Mouse (Mus musculus) testis, adult 2 months (tissue): ENCODE measurements around the gene Srp72. TPM values are rescaled to one million over a fixed set of nuclear protein-coding genes. Genes with fewer than 3 reads are reported as not detected.
A peak's percentile ranks its signal among the peaks of the same experiment; 100 is the strongest.

Source experiments
- H3K27ac ChIP-seq: fragments of 200-500 bp; 2 replicates; pipeline ENCODE4 v1.5.1; 2012; ENCODE audit warnings: low read depth, low read length; ENCODE audit not compliant: control insufficient read depth, insufficient read depth
- H3K27me3 ChIP-seq: fragments of 200-500 bp; 2 replicates; pipeline ENCODE4 v1.6.1; 2012; ENCODE audit warnings: mild to moderate bottlenecking, low read length, moderate library complexity; ENCODE audit not compliant: control insufficient read depth, insufficient read depth
- H3K36me3 ChIP-seq: fragments of 200-500 bp; 2 replicates; pipeline ENCODE4 v1.6.1; 2012; ENCODE audit warnings: mild to moderate bottlenecking, low read length; ENCODE audit not compliant: control insufficient read depth, insufficient read depth
- H3K4me1 ChIP-seq: fragments of 200-500 bp; 2 replicates; pipeline ENCODE4 v1.6.1; 2012; ENCODE audit warnings: low read length; ENCODE audit not compliant: control insufficient read depth, insufficient read depth
- H3K4me3 ChIP-seq: fragments of 200-500 bp; 2 replicates; pipeline ENCODE4 v1.5.1; 2012; ENCODE audit warnings: low read depth, mild to moderate bottlenecking, low read length, moderate library complexity, mixed read lengths; ENCODE audit not compliant: control insufficient read depth
- CTCF ChIP-seq: fragments of 200-500 bp; IDR thresholded peaks from 2 replicates; pipeline ENCODE4 v1.5.1; 2012; ENCODE audit warnings: low read depth, mild to moderate bottlenecking, inconsistent platforms, low read length, moderate library complexity; ENCODE audit not compliant: control insufficient read depth, insufficient read depth, insufficient replicate concordance
- POLR2A ChIP-seq: fragments of 200-500 bp; IDR thresholded peaks from 2 replicates; pipeline ENCODE4 v1.6.1; 2012; ENCODE audit warnings: low read depth, mild to moderate bottlenecking, inconsistent platforms, low read length, moderate library complexity; ENCODE audit not compliant: control insufficient read depth
- polyA plus RNA-seq: library from polyadenylated mRNA; depleted of rRNA; stranded (reverse); fragments of >200 nt; gene quantifications from 2 replicates; pipeline ENCODE4 v1.2.3, GENCODE M21; 2012; rRNA removed

Srp72 gene
- polyA plus RNA-seq = 45.3 and 56.2 TPM in 2 replicates

- peaks cover 6% of the 10 kb centered on the region for H3K36me3 ChIP-seq
These were observed at the start of gene Srp72 for GRCm38 (mm10) chr5:76974554-76975285. Srp72 (plus strand) TSS chr5:76974683.

DNA sequence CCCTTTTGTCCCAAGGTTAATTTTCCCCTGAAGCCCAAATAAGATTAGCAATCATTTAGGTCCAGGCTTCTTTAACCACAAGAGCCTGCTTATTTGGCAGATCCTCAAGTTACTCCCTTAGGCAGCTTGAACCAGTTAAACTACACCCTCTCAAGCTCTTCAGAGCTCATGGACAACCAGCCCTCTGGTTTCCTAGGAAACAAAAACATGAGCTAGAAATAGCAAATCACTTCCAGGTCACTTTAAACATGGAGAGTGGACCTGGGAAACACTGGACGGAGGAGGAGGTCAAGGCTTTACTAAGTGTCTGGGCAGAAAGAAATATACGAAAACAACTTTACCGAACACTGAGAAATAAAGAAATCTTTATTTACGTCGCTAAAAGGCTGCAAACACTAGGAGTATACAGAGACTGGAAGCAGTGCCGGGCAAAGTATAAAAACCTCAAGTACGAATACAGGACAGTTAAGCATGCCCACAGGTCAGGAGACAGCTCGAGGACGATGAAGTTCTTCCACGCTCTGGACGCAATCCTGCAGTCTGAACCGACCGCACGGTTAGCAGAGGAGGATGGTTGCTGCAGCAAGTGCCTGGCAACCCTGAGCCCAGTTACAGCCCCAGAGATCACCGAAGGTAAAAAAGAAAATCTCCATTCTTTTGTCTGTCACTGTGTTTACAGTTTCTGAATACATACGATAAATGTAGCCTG lies 46.2 kb upstream of the Srp72 start:
- no peaks in the 10 kb centered on the region for H3K27me3 ChIP-seq
- no peaks in the 10 kb centered on the region for H3K4me1 ChIP-seq
- no peak for TF ChIP-seq POLR2A
- no peak for TF ChIP-seq CTCF
- no peak overlapping the region for H3K4me3 ChIP-seq
- H3K27ac ChIP-seq = peak overlapping the region; percentile 61
- no peaks in the 10 kb centered on the region for H3K36me3 ChIP-seq

More at GRCm38 (mm10) chr5:76974554-76975285, at the start of gene Srp72:
- Histone ChIP-seq H3K4me1 (peaks cover 2% of the 10 kb centered on the region; the same call in 1 of the 2 replicates), H3K27me3 (no peaks in the 10 kb centered on the region), H3K27ac (peak within 1 kb of the TSS; percentile 89), H3K4me3 (peak within 1 kb of the TSS; percentile 89)
- peak; percentile 83 for TF ChIP-seq POLR2A
- no peak for TF ChIP-seq CTCF

DNA sequence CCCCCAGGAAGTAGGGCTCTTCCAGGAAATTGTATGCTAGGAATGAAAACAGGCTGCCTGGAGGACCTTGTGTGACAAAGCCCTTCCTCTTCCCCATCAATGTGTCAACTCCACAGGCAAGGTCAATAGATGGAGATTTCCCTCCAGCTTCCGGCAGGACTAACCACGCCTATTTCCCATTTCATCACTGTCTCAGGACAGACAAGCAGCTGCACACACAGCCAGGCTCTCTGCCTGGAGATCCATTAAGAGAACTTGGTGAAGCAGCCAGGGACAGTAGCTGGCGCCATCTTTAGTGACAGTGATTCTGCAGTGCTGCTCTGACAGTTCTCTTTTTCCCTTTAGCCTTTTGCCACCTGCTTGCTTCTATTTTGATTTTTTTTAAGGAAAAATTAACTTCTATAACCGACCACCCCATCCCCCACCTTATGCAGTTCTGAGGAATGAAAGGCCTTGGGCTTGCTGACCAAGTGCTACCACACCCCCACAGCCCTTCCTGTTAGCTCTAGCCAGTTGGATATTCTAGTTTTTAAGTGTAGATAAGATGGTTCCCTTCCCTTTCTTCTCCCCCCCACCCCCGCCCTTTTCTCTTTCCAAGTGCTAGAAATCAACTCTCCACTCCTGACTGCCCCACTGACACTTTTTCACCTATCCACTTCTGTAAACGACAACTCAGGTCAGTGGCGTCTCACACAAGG lies 45.2 kb upstream of the Srp72 start:
- Histone ChIP-seq H3K36me3 (no peaks in the 10 kb centered on the region), H3K4me3 (no peak overlapping the region), H3K4me1 (no peaks in the 10 kb centered on the region), H3K27ac (peak overlapping the region; percentile 36; the same call in 1 of the 2 replicates), H3K27me3 (no peaks in the 10 kb centered on the region)
- TF ChIP-seq CTCF (no peak), POLR2A (no peak)

GRCm38 (mm10) chr5:76939717-76940116 lies 34.8 kb upstream of the Srp72 start:
- H3K27ac ChIP-seq = no peak overlapping the region

GRCm38 (mm10) chr5:76941975-76942374 lies 32.5 kb upstream of the Srp72 start:
- no peak for TF ChIP-seq POLR2A
- no peak for TF ChIP-seq CTCF
- H3K4me3 ChIP-seq = no peak overlapping the region
- H3K27me3 ChIP-seq = no peaks in the 10 kb centered on the region
- H3K36me3 ChIP-seq = no peaks in the 10 kb centered on the region
- H3K27ac ChIP-seq = no peak overlapping the region
- H3K4me1 ChIP-seq = no peaks in the 10 kb centered on the region

More at GRCm38 (mm10) chr5:76939717-76940116, 34.8 kb upstream of the Srp72 start:
- TF ChIP-seq CTCF (no peak), POLR2A (no peak)
- no peaks in the 10 kb centered on the region for H3K27me3 ChIP-seq
- no peaks in the 10 kb centered on the region for H3K4me1 ChIP-seq
- H3K4me3 ChIP-seq = no peak overlapping the region
- no peaks in the 10 kb centered on the region for H3K36me3 ChIP-seq

- Histone ChIP-seq H3K27ac (no peak overlapping the region), H3K4me1 (no peaks in the 10 kb centered on the region), H3K36me3 (no peaks in the 10 kb centered on the region), H3K27me3 (no peaks in the 10 kb centered on the region), H3K4me3 (no peak overlapping the region)
- TF ChIP-seq POLR2A = no peak
- no peak for TF ChIP-seq CTCF
These were observed 32.0 kb upstream of the Srp72 start for GRCm38 (mm10) chr5:76942505-76942904.

GRCm38 (mm10) chr5:76944965-76945677 lies 29.4 kb upstream of the Srp72 start:
- Histone ChIP-seq H3K27ac (no peak overlapping the region), H3K27me3 (no peaks in the 10 kb centered on the region), H3K4me1 (no peaks in the 10 kb centered on the region), H3K4me3 (no peak overlapping the region), H3K36me3 (no peaks in the 10 kb centered on the region)
- TF ChIP-seq CTCF = no peak
- TF ChIP-seq POLR2A = no peak
